Mouse (Mus musculus) hindbrain, postnatal 0 days (tissue): ENCODE measurements around the gene Fam126b. TPM values are rescaled to one million over a fixed set of nuclear protein-coding genes. Genes with fewer than 3 reads are reported as not detected.
"Not testable (repeated sequence)": the region's sequence is repeated elsewhere in the genome, so short reads cannot be mapped to it uniquely, and the experiment has no call there.

Experiments used
- ATAC-seq: fragments of 200-750 bp; cut with Nextera tagmentation; 2 replicates; pipeline ENCODE4 v1.8.0; 2017; ENCODE audit warnings: mild to moderate bottlenecking, moderate TSS enrichment, moderate library complexity
- DNase-seq: peaks from one replicate; pipeline ENCODE4 v3.0.0-alpha.2; 2015; ENCODE audit warnings: low spot score
- H3K27ac ChIP-seq: fragments of 300-500 bp; sonication (generic); 2 replicates; pipeline ENCODE4 v1.5.1; 2014; ENCODE audit warnings: mild to moderate bottlenecking
- H3K27me3 ChIP-seq: fragments of 300-500 bp; sonication (generic); 2 replicates; pipeline ENCODE4 v1.6.1; 2014; ENCODE audit warnings: low read length, mixed read lengths; ENCODE audit not compliant: insufficient read depth
- H3K36me3 ChIP-seq: fragments of 300-500 bp; sonication (generic); 2 replicates; pipeline ENCODE4 v1.6.1; 2014; ENCODE audit warnings: low read length, mixed read lengths; ENCODE audit not compliant: insufficient read depth
- H3K4me1 ChIP-seq: fragments of 300-500 bp; sonication (generic); 2 replicates; pipeline ENCODE4 v1.6.1; 2014; ENCODE audit warnings: antibody characterized with exemption, low read length, mixed read lengths; ENCODE audit not compliant: insufficient read depth
- H3K4me2 ChIP-seq: fragments of 300-500 bp; sonication (generic); 2 replicates; pipeline ENCODE4 v1.6.1; 2014; ENCODE audit warnings: low read depth, mild to moderate bottlenecking, low read length, moderate library complexity, mixed read lengths
- H3K4me3 ChIP-seq: fragments of 300-500 bp; sonication (generic); 2 replicates; pipeline ENCODE4 v1.5.1; 2014; ENCODE audit warnings: low read length
- H3K9ac ChIP-seq: fragments of 300-500 bp; sonication (generic); replicated peaks from 2 replicates; pipeline ENCODE4 v1.6.1; 2014; ENCODE audit warnings: mild to moderate bottlenecking, low read length, moderate library complexity, mixed read lengths
- H3K9me3 ChIP-seq: fragments of 300-500 bp; sonication (generic); 2 replicates; pipeline ENCODE4 v1.6.1; 2016; ENCODE audit warnings: low read length, mixed read lengths
- CTCF ChIP-seq: IDR thresholded peaks from 2 replicates; pipeline ENCODE4 v1.5.1; 2016; ENCODE audit warnings: antibody characterized with exemption, control low read depth, low read depth
- WGBS: fragments of 180-500 bp; shearing (Covaris S2); extraction: QIAGEN DNeasy Blood & Tissue Kit; methylation state at CpG from one replicate; pipeline ENCODE4 v1.1.7; 2014; 5-methylcytosine and 5-hydroxymethylcytosine counted together
- polyA plus RNA-seq: library from polyadenylated mRNA; unstranded; fragments of >200 nt; fragmentation: Nextera tagmentation; extraction: Ambion mirVana; gene quantifications from 2 replicates; pipeline ENCODE4 v1.2.1, GENCODE M21; 2015
- total RNA-seq: library from RNA; depleted of rRNA; stranded (reverse); fragments of >200 nt; gene quantifications from 2 replicates; pipeline ENCODE4 v1.2.3, GENCODE M21; 2014

The Fam126b gene
- total and polyA plus RNA-seq, 2 experiments from 2014 or later: 11.1 to 16.3 TPM

- Histone ChIP-seq H3K4me3 (no peak overlapping the region), H3K9me3 (no peaks in the 10 kb centered on the region), H3K4me1 (no peaks in the 10 kb centered on the region), H3K27me3 (no peaks in the 10 kb centered on the region), H3K36me3 (no peaks in the 10 kb centered on the region), H3K9ac (no peak overlapping the region), H3K4me2 (no peak overlapping the region), H3K27ac (no peak overlapping the region)
- ATAC-seq: no peak
- DNase-seq: peak; percentile 13
- WGBS: 46% methylated on average over 5 of the region's 5 CpGs
- TF ChIP-seq CTCF: no peak
Observed at GRCm38 (mm10) chr1:58617076-58617475, 31.0 kb upstream of the Fam126b start.

- H3K4me2 ChIP-seq: no peak overlapping the region
- DNase-seq (no peak), ATAC-seq (no peak)
- no peaks in the 10 kb centered on the region for H3K27me3 ChIP-seq
- H3K4me1 ChIP-seq: no peaks in the 10 kb centered on the region
- 65% methylated on average over 3 of the region's 3 CpGs for WGBS
- TF ChIP-seq CTCF: no peak
- no peak overlapping the region for H3K27ac ChIP-seq
- H3K4me3 ChIP-seq: no peak overlapping the region
- no peaks in the 10 kb centered on the region for H3K9me3 ChIP-seq
- no peak overlapping the region for H3K9ac ChIP-seq
- no peaks in the 10 kb centered on the region for H3K36me3 ChIP-seq
Observed at GRCm38 (mm10) chr1:58616176-58616575, 30.1 kb upstream of the Fam126b start.

GRCm38 (mm10) chr1:58615146-58615545 lies 29.0 kb upstream of the Fam126b start:
- Histone ChIP-seq H3K27ac (no peak overlapping the region), H3K36me3 (no peaks in the 10 kb centered on the region), H3K4me1 (no peaks in the 10 kb centered on the region), H3K4me3 (no peak overlapping the region), H3K27me3 (no peaks in the 10 kb centered on the region), H3K9me3 (no peaks in the 10 kb centered on the region), H3K4me2 (no peak overlapping the region), H3K9ac (no peak overlapping the region)
- no peak for ATAC-seq
- TF ChIP-seq CTCF: no peak
- DNase-seq: no peak
- WGBS: 83% methylated on average over 4 of the region's 4 CpGs

GRCm38 (mm10) chr1:58614424-58614823 lies 28.3 kb upstream of the Fam126b start:
- Histone ChIP-seq H3K9ac (no peak overlapping the region), H3K27me3 (no peaks in the 10 kb centered on the region), H3K4me3 (no peak overlapping the region), H3K4me1 (no peaks in the 10 kb centered on the region), H3K36me3 (no peaks in the 10 kb centered on the region), H3K4me2 (no peak overlapping the region), H3K9me3 (no peaks in the 10 kb centered on the region), H3K27ac (no peak overlapping the region)
- WGBS: 81% methylated on average over 3 of the region's 3 CpGs
- DNase-seq (no peak), ATAC-seq (no peak)
- no peak for TF ChIP-seq CTCF

GRCm38 (mm10) chr1:58613786-58614185 lies 27.7 kb upstream of the Fam126b start:
- Histone ChIP-seq H3K4me2 (no peak overlapping the region), H3K27me3 (no peaks in the 10 kb centered on the region), H3K27ac (no peak overlapping the region), H3K9me3 (no peaks in the 10 kb centered on the region), H3K9ac (no peak overlapping the region), H3K36me3 (no peaks in the 10 kb centered on the region), H3K4me1 (no peaks in the 10 kb centered on the region), H3K4me3 (no peak overlapping the region)
- ATAC-seq (no peak), DNase-seq (peak; percentile 12)
- no peak for TF ChIP-seq CTCF
- 84% methylated on average over 6 of the region's 6 CpGs for WGBS

GRCm38 (mm10) chr1:58610611-58611010 lies 24.5 kb upstream of the Fam126b start:
- ATAC-seq (no peak), DNase-seq (no peak)
- no peak for TF ChIP-seq CTCF
- WGBS: 56% methylated on average over 1 of the region's 1 CpGs
- Histone ChIP-seq H3K4me1 (no peaks in the 10 kb centered on the region), H3K36me3 (no peaks in the 10 kb centered on the region), H3K9me3 (no peaks in the 10 kb centered on the region), H3K4me3 (no peak overlapping the region), H3K4me2 (no peak overlapping the region), H3K27ac (no peak overlapping the region), H3K27me3 (no peaks in the 10 kb centered on the region), H3K9ac (no peak overlapping the region)

GRCm38 (mm10) chr1:58610166-58610565 lies 24.0 kb upstream of the Fam126b start:
- H3K36me3 ChIP-seq: no peaks in the 10 kb centered on the region
- no peak for TF ChIP-seq CTCF
- 86% methylated on average over 1 of the region's 1 CpGs for WGBS

GRCm38 (mm10) chr1:58609591-58609990 lies 23.5 kb upstream of the Fam126b start:
- not testable (repeated sequence) for H3K4me2 ChIP-seq, H3K27me3 ChIP-seq, ATAC-seq, H3K36me3 ChIP-seq, H3K9ac ChIP-seq, H3K9me3 ChIP-seq, H3K4me3 ChIP-seq, H3K27ac ChIP-seq, H3K4me1 ChIP-seq, DNase-seq
- WGBS: 91% methylated on average over 5 of the region's 5 CpGs

More at GRCm38 (mm10) chr1:58610166-58610565, 24.0 kb upstream of the Fam126b start:
- no peak overlapping the region for H3K27ac ChIP-seq
- DNase-seq: no peak
- no peak overlapping the region for H3K9ac ChIP-seq
- H3K27me3 ChIP-seq: no peaks in the 10 kb centered on the region
- H3K4me2 ChIP-seq: no peak overlapping the region
- no peaks in the 10 kb centered on the region for H3K4me1 ChIP-seq
- no peak for ATAC-seq
- no peak overlapping the region for H3K4me3 ChIP-seq
- H3K9me3 ChIP-seq: no peaks in the 10 kb centered on the region
